Mouse (Mus musculus): ENCODE data around the gene Ufsp1. TPM values are rescaled to one million over a fixed set of nuclear protein-coding genes. Genes with fewer than 3 reads are reported as not detected.

The Ufsp1 gene
- total RNA-seq, 2 experiments from 2014 or later, result 10.2 to 12.7 TPM

DNA sequence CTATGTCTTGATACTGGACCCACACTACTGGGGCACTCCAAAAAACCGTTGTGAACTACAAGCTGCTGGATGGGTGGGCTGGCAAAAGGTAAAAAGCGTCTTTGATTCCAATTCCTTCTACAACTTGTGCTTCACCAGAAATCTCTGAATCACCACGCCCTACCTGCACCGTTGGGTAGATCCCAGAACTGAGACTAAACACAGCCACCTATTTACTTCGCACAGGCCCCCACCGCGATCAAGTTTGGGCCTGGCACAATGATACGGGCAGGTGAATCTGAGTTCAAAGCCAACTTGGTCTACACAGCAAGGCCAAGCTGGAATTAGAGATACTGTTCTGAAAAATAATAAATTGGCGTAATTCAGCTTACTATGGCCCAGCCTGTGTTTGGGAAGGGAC lies 867 bp downstream of the Ufsp1 start:
- no peak for DNase-seq

- DNase-seq, result no peak
Observed at GRCm38 (mm10) chr5:137295712-137296111, 1.3 kb downstream of the Ufsp1 start.

DNA sequence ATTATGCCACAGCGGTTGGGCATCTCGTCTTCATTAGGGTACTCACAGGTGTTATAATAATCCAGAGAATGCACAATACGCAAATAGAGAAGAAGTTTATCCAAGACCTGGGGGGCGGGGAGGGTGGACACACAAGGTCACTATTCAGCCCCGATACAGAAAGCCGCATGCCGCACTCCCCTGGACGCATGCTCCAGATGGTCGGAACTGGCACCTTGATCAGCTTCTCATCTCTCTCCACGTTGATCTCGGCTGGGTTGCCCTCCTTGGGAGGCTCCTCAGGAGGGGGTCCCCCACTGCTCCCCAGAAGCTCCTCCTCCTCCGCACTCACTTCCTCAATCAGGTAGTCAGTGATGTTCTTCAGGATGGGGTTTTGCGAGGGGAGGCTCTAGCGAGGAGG lies 2.7 kb downstream of the Ufsp1 start:
- no peak for DNase-seq

DNA sequence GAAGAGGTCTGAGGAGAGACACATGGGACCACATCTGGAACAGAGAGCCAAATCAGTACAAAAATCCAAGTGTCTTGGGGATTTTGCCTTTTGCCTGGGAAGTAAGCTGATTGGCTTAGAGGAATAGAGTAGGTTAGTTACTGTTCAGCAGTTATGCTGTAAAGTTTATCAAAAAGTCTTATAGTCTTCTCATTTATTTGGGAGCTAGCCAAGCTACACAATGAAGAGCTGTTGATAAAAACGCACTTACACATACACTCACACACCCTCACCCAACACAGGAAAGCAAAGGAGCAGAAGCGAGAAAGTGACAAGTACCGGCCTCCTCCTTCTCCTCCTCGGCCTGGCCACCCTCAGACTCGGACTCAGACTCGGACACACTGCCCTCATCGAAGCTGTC lies 4.8 kb downstream of the Ufsp1 start:
- DNase-seq, result no peak

- DNase-seq, result peak; percentile 55 to 66
Observed at GRCm38 (mm10) chr5:137301253-137301652, 6.8 kb downstream of the Ufsp1 start.

DNA sequence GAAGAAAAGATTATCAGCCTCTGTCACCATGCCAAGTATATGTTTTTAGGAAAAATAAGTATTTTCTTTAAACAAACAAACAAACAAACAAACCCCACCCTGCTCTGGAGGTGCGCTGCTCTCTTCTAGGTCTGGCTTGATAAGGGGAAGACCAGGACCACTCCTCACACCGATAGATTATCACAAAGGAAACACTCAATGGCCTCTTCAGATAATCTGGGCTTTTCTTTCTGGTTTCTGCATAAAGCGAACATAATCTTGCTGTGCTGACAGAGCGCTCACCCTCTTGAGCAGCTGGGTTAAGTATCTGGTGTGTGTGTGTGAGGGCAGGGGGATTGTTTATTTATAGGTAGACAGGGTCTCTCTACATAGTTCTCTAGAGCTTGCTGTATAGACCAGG lies 9.2 kb downstream of the Ufsp1 start:
- no peak for DNase-seq

- no peak for DNase-seq
Observed at GRCm38 (mm10) chr5:137304165-137304564, 9.7 kb downstream of the Ufsp1 start.

DNA sequence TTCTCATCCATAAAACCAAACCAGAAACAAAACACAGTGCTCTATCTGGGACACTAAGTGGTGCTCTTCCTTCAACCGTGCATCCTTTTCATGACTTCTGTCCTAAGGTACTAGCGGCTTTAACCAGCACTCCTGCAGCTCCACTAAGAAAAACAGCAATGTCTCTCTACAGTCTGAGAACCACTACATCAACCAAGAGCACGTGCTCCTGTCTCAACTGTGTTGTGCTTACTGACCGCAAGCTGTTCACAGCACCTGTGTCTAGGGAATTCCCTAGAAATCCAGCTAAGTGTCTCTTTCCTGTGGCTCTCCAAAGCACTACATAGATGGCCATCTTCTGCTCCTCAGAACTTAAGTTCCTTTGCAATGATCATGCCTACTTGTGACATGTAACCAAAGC lies 10.4 kb downstream of the Ufsp1 start:
- DNase-seq, result no peak

DNA sequence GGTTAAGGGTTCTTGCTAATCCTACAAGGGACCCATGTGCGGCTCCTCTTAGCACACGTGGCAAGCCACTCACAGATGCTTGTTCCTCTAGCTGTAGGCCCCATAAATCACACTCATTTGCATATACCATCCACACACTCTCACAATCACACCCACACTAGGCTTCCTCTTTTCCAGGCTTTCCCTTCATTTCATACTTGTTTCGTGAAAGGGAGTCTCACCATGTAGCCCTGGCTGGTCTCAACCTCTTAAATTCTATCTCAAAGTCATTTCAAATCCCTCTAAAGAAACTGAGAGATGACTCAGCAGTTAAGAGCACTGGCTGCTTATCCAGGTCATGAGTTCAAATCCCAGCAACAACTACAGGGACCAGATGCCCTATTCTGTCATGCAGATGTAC lies 11.4 kb downstream of the Ufsp1 start:
- no peak for DNase-seq

GRCm38 (mm10) chr5:137306439-137307005 lies 12.1 kb downstream of the Ufsp1 start:
- DNase-seq, result no peak

DNA sequence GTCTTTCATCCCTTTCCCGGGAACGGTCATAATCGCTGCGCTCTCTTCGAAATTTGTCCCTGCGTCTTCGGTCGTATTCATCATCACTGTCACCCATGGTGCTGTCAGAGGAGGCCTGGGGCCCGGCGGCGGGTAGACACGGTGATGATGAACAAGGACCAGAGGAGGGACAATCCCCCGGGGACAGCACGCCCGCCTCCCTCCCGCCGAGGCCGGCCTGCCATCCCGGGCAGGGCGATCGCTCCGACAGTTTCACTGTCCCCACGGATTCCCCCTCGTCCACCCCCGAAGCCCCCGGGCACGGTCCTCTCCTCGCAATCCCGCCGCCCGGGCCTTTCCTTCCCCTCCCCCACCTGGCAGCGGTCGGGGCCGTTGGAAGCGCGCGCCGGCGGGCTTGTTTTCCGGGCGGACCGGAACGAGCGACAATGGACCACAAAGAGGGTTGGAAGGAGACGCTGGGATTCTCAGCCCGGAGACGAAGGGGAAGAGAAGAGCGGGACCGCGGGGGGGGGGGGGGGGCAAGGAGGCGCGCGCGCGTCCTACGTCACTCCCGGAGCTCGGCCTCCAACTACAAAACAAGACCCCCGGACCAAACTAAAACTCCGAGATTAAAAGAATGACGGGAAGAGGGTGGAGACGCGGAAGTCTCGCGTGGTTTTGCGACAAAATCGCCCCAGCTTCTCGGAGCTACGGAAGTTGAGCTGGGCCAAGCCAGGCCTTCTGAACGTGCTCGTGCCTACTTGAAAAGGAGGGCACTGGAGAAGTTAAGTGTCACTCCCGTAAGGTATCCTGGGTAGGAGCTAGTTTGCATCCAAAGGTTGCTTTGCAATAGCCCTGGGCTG lies 12.9 kb downstream of the Ufsp1 start, which contains the start of gene Srrt:
Srrt (minus strand) TSS at position 604 of the 842 bp plus-strand sequence.
- DNase-seq, result peak; percentile 92

- DNase-seq, result no peak
Observed at GRCm38 (mm10) chr5:137308356-137308755, 13.9 kb downstream of the Ufsp1 start.

DNA sequence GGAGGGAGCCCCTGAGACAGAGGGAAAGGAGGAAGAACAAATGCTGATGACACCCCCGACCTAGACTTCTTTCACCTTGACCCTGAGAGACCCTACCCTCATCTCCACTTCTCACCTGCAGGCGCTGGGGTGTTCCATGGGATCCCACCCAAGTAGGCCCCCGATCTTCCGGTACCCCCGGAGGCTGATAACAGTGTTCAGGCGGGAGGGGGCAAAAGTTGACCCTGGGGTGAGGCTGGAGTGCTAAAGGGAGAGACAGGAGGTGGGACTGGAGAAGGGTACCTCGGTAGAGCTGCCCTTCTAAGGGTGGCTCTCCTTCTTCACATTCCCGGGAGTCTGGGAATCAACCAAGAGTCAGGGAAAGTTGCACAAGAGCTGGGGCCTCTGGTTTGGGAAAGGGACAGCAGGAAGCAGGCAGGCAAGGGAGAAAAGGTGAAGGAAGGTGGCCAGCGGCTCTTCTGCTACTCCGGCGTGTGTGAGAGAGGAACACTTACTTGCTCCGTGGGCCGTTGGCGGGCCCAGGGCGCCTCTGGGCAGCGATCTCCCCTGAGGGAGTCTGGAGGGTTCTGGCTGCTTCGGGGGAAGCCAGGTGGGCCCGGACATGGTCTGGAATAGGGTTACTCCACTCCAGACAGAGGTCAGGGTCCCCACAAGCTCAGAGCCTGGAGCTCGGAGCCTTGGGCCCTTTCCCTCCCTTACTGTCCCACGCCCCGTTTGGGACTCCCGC lies 19.2 kb downstream of the Ufsp1 start:
- peak in 1 of 2 experiments; percentile 30 for DNase-seq

DNA sequence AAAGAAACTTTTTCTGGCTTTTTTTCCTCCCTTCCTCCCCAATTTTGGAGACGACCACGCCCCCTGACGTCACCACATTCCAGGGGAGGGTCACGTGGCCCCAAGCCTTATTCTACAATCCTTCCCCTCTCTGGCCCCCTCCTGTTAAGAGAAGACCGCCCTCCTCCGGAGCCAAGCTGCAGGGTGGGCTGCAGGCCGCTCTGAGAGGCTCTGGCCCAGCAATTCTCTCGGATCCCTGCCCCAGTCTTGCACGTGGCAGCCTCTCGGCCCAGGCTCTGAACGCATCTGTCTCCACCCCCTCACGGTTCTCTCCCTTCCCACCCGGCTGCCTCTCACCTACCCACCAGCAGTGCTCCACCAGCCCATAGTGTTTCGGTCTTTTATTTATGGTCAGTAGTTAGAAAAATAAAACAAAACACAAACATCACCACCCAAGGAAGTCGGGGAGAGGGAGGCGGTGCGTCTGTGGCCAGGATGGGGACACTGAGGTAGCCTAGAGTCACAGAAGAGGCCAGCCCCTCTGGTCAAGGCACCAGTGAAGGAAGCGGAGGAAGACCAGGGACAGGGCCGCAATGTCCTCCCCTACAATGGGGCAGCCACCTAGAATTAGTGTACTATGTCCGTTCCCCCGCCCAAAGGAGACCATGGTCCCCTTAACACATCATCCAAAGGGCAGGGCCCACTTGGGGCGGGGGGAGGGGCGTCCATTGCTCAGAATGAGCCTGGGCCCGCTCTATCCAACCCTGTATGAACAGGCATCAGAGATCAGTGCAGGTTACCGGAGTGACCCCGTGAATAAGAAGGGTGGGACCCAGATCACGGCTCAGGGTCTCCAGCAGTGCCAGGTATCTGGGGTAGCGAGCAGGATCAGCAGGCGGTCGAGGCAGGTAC lies 20.0 kb downstream of the Ufsp1 start, which contains the start of gene Trip6:
Trip6 (minus strand) TSS at position 212 of the 891 bp plus-strand sequence.
- peak; percentile 91 to 93 for DNase-seq

DNA sequence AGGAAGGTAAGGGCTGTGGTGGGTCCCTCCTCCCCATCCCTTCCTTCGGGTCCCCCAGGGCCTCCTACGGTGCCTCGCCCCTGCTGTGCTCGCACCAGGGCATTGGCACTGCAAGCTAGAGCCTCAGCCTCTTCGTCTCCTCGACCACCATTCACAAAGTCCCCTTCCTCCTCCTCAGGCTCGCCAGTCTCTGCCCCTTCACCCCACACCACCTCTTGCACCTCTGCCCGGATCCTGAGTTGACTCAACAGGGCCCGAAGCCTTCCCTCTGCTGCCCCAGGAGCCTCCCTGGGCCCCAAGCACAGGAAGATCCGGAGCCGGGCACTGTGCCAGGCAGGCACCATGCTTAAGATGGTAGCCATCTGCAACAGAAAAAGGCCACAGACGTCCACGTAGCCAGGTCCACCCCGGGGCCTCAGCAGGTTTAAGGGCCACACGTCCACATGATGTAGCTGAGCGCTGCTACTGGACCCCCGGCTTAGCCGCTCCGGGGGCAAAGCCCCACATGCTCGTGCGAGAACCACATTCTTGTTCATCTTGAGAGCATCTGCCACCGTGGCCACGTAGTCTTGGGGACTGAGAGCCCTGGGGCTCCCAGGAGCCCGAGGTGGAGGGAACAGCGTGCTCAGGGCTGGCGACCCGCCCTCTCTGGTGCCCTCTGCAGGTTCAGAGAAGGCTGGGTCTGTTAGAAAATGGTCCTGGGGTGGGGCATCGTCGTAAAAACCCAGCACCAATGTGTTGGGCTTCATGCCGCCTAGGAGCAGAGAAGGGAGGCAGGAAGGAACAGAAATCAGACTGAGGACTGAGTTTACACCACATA lies 20.9 kb downstream of the Ufsp1 start:
- peak; percentile 35 to 36 for DNase-seq

GRCm38 (mm10) chr5:137317361-137317760 lies 22.9 kb downstream of the Ufsp1 start:
- DNase-seq, result no peak

DNA sequence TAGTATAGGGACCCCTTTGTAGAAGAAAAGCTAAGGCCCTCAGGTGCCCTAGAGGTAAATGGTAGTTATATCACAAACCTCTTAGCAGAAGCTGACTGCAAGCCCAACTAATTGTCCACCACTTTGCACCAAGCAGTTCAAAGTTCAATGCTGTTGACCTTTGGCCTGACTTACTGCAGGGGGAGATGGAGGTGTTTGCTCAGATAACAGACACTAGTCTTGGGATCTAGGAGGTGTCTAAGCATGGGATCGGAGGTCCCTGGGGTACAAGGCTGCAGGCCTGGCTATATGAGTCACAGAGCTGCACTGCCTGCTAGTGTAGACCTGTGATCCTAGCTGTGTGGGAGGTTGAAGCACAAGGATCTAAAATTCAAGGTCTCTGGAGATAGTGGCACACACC lies 24.1 kb downstream of the Ufsp1 start:
- no peak for DNase-seq

- DNase-seq, result no peak
Observed at GRCm38 (mm10) chr5:137320996-137321395, 26.6 kb downstream of the Ufsp1 start.

- no peak for DNase-seq
Observed at GRCm38 (mm10) chr5:137330910-137331309, 36.5 kb downstream of the Ufsp1 start.

GRCm38 (mm10) chr5:137332857-137333511 lies 38.6 kb downstream of the Ufsp1 start:
- DNase-seq, result no peak
